Mouse (Mus musculus): Measurements from ENCODE around the gene Olfr424. TPM values are rescaled to one million over a fixed set of nuclear protein-coding genes. Genes with fewer than 3 reads are reported as not detected.

Olfr424 gene
- polyA plus RNA-seq, 1 experiment from 2014 or later = not detected

DNA sequence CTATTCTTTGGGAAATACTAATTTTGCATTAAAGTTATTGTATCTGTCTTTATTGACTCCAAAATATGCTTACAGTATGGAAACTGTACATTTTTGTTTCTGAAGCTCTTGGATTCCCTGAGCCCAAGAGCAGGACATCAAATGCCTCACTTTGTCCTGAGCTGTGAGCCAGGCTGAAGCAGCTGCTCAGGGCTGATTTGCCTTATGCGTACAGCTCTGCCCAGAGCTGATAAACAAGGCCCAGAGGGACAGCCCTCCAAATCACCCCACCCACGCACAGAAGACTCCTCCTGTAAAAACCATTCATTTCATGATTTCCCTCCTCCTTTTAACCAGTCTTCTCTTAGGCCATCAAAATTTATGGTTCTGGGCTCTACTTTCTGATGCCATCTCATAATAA, 40.2 kb downstream of the Olfr424 start:
- H3K4me3 ChIP-seq (ENCODE audit: inconsistent target) = no peak overlapping the region
- H3K36me3 ChIP-seq (ENCODE audit: inconsistent target) = no peaks in the 10 kb centered on the region
- 92% methylated on average over 2 of the region's 2 CpGs for WGBS (ENCODE audit: missing documents)
- H3K27ac ChIP-seq = no peak overlapping the region
- no peaks in the 10 kb centered on the region for H3K79me2 ChIP-seq (ENCODE audit: inconsistent target)

DNA sequence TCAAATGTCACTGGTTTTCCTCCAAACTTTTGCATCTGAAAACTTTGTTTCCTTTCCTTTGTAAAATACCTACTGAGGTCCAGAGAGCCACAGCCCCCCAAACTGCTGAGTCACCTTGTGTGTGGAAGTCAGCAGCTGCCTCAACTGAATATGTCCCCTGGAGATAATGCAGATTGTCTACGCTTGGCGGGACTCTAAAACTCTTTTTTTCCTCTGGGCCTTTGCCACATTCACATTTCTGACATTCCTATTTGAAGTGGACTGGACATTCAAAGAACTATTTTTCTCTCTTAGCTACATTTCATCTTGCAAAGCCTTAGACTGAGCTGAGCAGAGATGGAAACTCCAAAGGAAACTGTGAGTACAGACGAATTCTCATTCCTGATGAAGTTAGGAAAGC, 41.3 kb downstream of the Olfr424 start, which contains the start of gene Spta1:
TSS of gene Spta1 (plus strand) at position 172 of the 400 bp plus-strand sequence.
- Histone ChIP-seq H3K4me3 (ENCODE audit: inconsistent target) (no peak within 1 kb of the TSS), H3K79me2 (ENCODE audit: inconsistent target) (no peaks in the 10 kb centered on the region), H3K27ac (no peak within 1 kb of the TSS), H3K36me3 (ENCODE audit: inconsistent target) (no peaks in the 10 kb centered on the region)
- 49% methylated on average over 3 of the region's 3 CpGs for WGBS (ENCODE audit: missing documents)

Other genes starting within 250 kb of the Olfr424 start
- 272 to 390 TPM (median 361 TPM) in 3 replicates for gene Ifi211, start 218.5 kb upstream of the Olfr424 start, polyA plus RNA-seq (2018)
- 117 to 429 TPM (median 360 TPM) in 3 replicates for gene Mndal, start 189.0 kb upstream of the Olfr424 start, polyA plus RNA-seq (2018)
- 62.5 to 252 TPM (median 140 TPM) in 3 replicates for gene Ifi203, start 188.8 kb upstream of the Olfr424 start, polyA plus RNA-seq (2018)
- not detected in 3 replicates for gene Ifi202b, start 148.8 kb upstream of the Olfr424 start, polyA plus RNA-seq (2018)
- gene Ifi205, start 99.7 kb upstream of the Olfr424 start, polyA plus RNA-seq (2018) = 33.0 to 58.3 TPM (median 40.1 TPM) in 3 replicates
- gene Olfr433, start 90.8 kb upstream of the Olfr424 start, polyA plus RNA-seq (2018) = 0.04 to 0.13 TPM (median 0.12 TPM) in 3 replicates
- not detected in 3 replicates for gene Olfr432, start 82.3 kb upstream of the Olfr424 start, polyA plus RNA-seq (2018)
- gene Olfr430, start 64.9 kb upstream of the Olfr424 start, polyA plus RNA-seq (2018) = not detected in 3 replicates
- gene Olfr429, start 47.2 kb upstream of the Olfr424 start, polyA plus RNA-seq (2018) = not detected in 3 replicates
- gene Olfr427, start 34.6 kb upstream of the Olfr424 start, polyA plus RNA-seq (2018) = not detected in 3 replicates
- gene Olfr231, start 10.4 kb upstream of the Olfr424 start, polyA plus RNA-seq (2018) = not detected in 3 replicates
- not detected in 3 replicates for gene Olfr420, start 24.1 kb downstream of the Olfr424 start, polyA plus RNA-seq (2018)
- gene Spta1, start 41.3 kb downstream of the Olfr424 start, polyA plus RNA-seq (2018) = 0.16 to 0.19 TPM in 2 of 3 replicates, not detected in the other
- not detected in 3 replicates for gene Olfr419, start 120.5 kb downstream of the Olfr424 start, polyA plus RNA-seq (2018)
- gene Mptx1, start 199.0 kb downstream of the Olfr424 start, polyA plus RNA-seq (2018) = not detected in 3 replicates
- gene Olfr417, start 233.6 kb downstream of the Olfr424 start, polyA plus RNA-seq (2018) = not detected in 3 replicates

Data from macrophage (primary cell).